Mouse (Mus musculus) ES-E14 (cell line): ENCODE measurements at regions not wholly inside any gene's neighbourhood (a gene's known extent, or its start where the extent isn't known, plus 50 kb on each side); places are given as distances from the start of the nearest gene placed in this dataset.

Experiments
- DNase-seq: peaks from one replicate; pipeline ENCODE4 v3.0.0-alpha.2; 2013; ENCODE audit warnings: low read depth, low spot score
- H3K27ac ChIP-seq: 2 replicates; pipeline ENCODE4 v1.5.1; 2012; ENCODE audit warnings: low read depth, mild to moderate bottlenecking, low read length, moderate library complexity, mixed read lengths; ENCODE audit not compliant: poor library complexity, insufficient read depth, severe bottlenecking
- H3K36me3 ChIP-seq: 2 replicates; pipeline ENCODE4 v1.6.1; 2012; ENCODE audit warnings: mild to moderate bottlenecking, low read length, moderate library complexity, mixed read lengths; ENCODE audit not compliant: control insufficient read depth, poor library complexity, insufficient read depth, severe bottlenecking
- H3K4me1 ChIP-seq, 2 experiments: fragments of 150-350 bp in 1 of 2; sonication (generic) in 1 of 2; 2 replicates each; pipeline ENCODE4 v1.6.1; 2012; ENCODE audit warnings: low read length in 2 of 2, mild to moderate bottlenecking in 1 of 2, mixed read lengths in 1 of 2; ENCODE audit not compliant: control insufficient read depth in 2 of 2, insufficient read depth in 2 of 2, poor library complexity in 1 of 2
- H3K4me3 ChIP-seq, 2 experiments: fragments of 150-350 bp in 1 of 2; sonication (generic) in 1 of 2; 2 replicates each; pipeline ENCODE4 v1.5.1; 2012; ENCODE audit warnings: low read length in 2 of 2, low read depth in 1 of 2, mild to moderate bottlenecking in 1 of 2, mixed read lengths in 1 of 2; ENCODE audit not compliant: insufficient read depth in 1 of 2, poor library complexity in 1 of 2, severe bottlenecking in 1 of 2
- H3K9ac ChIP-seq: 2 replicates; pipeline ENCODE4 v1.6.1; 2012; ENCODE audit warnings: low read depth, mild to moderate bottlenecking, low read length, mixed read lengths; ENCODE audit not compliant: poor library complexity, insufficient read depth, severe bottlenecking
- H3K9me3 ChIP-seq: fragments of 150-350 bp; sonication (generic); 2 replicates; pipeline ENCODE4 v1.6.1; 2012; ENCODE audit warnings: low read depth, mild to moderate bottlenecking, low read length; ENCODE audit not compliant: control insufficient read depth, insufficient read depth
- CHD2 ChIP-seq: IDR thresholded peaks from 2 replicates; pipeline ENCODE4 v1.6.1; 2014; ENCODE audit warnings: mild to moderate bottlenecking, low read depth, low read length, inconsistent platforms
- HCFC1 ChIP-seq: IDR thresholded peaks from 2 replicates; pipeline ENCODE4 v1.6.1; 2012; ENCODE audit warnings: low read length, inconsistent platforms, borderline replicate concordance; ENCODE audit not compliant: insufficient read depth
- MAFK ChIP-seq: IDR thresholded peaks from 2 replicates; pipeline ENCODE4 v1.6.1; 2014; ENCODE audit warnings: mild to moderate bottlenecking, low read depth, low read length, inconsistent platforms; ENCODE audit not compliant: insufficient read depth
- ZC3H11A ChIP-seq: IDR thresholded peaks from 2 replicates; pipeline ENCODE4 v1.6.1; 2012; ENCODE audit warnings: low read depth, mild to moderate bottlenecking, inconsistent platforms, low read length, borderline replicate concordance
- ZNF384 ChIP-seq: IDR thresholded peaks from 2 replicates; pipeline ENCODE4 v1.6.1; 2012; ENCODE audit warnings: low read depth, low read length, inconsistent platforms
- in situ Hi-C, 2 experiments: fragments of 600-800 bp; cut with MboI; formaldehyde crosslinking; loops; one replicate each; pipeline ENCODE4 v1.15.1; 2025; ENCODE audit warnings: low sequenced_read_pairs in 2 of 2, inconsistent platforms in 1 of 2; ENCODE audit not compliant: unreplicated experiment in 2 of 2

DNA sequence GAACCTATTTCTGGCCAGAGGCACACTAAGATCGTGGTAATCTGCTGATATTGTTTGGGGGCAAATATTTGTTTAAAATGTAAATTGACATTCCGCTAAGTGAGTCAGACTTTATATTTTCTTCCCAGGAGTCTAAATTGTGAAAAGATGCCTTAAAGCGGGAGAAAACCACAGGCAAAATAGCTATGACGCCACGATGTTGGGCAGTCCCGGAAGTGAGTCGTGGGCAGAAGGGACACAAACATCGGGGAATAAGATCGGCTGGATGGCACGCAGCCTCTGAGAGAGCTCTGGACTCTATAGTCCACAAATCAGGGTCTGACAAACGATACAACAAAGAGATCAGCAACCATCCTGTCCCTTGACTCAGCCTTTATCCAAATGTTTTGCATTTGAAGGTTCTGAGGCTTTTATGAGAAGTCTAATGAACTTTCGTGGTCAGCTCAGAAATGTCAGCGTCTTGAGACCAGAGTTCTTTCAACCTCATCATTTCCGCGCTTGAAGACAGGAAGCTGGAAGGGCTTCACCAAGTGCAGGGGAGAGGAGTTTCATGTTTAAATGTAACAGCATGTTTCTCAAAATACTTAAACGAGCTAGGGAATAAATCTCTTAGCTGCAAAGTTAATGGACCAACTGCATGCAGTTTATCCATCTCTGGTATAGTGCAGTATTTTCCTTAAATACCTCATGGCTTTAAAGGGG is 472.2 kb upstream of the Intu start:
- no peaks in the 10 kb centered on the region for H3K36me3 ChIP-seq
- no peak overlapping the region for H3K9ac ChIP-seq
- no peaks in the 10 kb centered on the region for H3K4me1 ChIP-seq
- H3K27ac ChIP-seq = no peak overlapping the region
- TF ChIP-seq CHD2 = no peak
- no peak for TF ChIP-seq ZC3H11A
- TF ChIP-seq MAFK = no peak
- no peak for TF ChIP-seq ZNF384
- TF ChIP-seq HCFC1 = no peak
- no peaks in the 10 kb centered on the region for H3K9me3 ChIP-seq
- in situ Hi-C loops = no loop called here
- no peak for DNase-seq
- no peak overlapping the region for H3K4me3 ChIP-seq

DNA sequence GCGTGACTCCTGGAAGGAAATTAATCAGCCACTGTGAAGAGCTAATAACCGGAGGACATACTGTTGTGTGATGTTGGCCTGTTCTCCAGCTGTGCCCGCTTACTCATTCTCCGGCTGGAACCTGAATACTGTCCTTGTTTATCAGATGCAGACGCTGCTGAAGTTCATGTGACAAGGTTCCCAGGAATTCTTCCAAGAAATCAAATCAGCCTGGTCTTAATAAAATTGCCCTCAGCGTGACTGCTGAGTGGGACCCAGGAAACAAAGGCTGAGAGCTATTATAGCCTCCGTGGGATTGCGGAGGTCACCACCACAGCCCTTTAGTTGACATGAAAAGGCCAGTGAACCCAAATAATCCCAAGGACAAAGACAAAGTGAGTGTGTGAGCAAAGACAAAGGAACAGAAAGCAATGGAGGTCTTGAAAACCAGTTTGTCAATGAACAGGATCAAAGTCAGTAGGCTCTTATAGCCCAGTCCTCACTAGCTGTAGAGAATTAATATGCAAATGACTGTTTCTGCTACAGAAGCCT is 460.9 kb upstream of the Intu start:
- in situ Hi-C loops = no loop called here
- Histone ChIP-seq H3K4me3 (no peak overlapping the region), H3K27ac (no peak overlapping the region), H3K9me3 (no peaks in the 10 kb centered on the region), H3K9ac (no peak overlapping the region), H3K4me1 (0 out of 4 replicates have a peak, but pooled peaks cover 0 to 2% of the 10 kb centered on the region in 2 experiments), H3K36me3 (no peaks in the 10 kb centered on the region)
- DNase-seq = no peak
- TF ChIP-seq MAFK (no peak), CHD2 (no peak), HCFC1 (no peak), ZC3H11A (no peak), ZNF384 (no peak)

DNA sequence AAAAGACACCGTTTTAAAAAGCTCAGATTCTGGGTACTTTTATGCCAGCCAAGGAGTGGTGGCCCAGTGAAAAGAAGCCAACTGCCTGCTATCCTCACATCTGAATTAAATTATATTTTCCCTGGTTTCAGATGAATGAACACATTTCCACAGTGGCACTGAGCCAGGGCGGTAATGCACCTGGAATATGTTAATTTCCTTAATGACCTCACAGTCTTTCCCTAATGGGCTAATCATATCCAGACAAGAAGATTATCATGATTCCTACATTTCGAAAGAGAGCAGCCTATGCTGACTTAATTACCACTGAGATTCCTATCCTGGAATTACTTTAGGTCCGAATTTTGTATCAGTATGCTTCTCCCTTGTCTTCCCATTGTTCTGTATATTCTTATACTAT is 454.3 kb upstream of the Intu start:
- in situ Hi-C loops = no loop called here
- no peaks in the 10 kb centered on the region for H3K9me3 ChIP-seq
- no peak for DNase-seq
- H3K27ac ChIP-seq = no peak overlapping the region
- no peaks in the 10 kb centered on the region for H3K36me3 ChIP-seq
- no peaks in the 10 kb centered on the region for H3K4me1 ChIP-seq
- H3K4me3 ChIP-seq = no peak overlapping the region
- H3K9ac ChIP-seq = no peak overlapping the region
- no peak for TF ChIP-seq HCFC1

DNA sequence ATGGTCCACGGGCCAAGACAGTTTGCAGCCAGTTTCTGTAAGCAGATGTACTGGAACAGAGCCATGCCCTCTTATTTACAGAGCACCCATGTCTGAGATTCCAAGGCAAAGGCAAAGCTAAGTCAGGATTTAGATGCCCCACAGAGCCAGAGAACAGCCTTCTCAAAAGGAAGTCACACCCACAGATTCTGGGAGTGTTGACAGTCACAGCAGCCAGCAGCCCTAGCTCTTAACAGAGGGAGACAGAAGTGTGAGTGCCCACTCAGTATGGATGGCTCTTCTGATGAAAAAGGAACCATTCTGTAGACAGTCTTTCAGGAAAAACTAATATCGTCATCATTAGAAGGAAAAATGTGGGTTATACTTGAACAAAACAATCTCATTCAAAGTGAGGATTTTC is 446.0 kb upstream of the Intu start:
- no peaks in the 10 kb centered on the region for H3K36me3 ChIP-seq
- TF ChIP-seq HCFC1 = no peak
- TF ChIP-seq CHD2 = no peak
- TF ChIP-seq MAFK = no peak
- TF ChIP-seq ZC3H11A = no peak
- H3K4me3 ChIP-seq = no peak overlapping the region
- no peak for DNase-seq
- H3K9me3 ChIP-seq = no peaks in the 10 kb centered on the region
- in situ Hi-C loops = no loop called here
- H3K27ac ChIP-seq = no peak overlapping the region
- H3K9ac ChIP-seq = no peak overlapping the region
- H3K4me1 ChIP-seq = no peaks in the 10 kb centered on the region

DNA sequence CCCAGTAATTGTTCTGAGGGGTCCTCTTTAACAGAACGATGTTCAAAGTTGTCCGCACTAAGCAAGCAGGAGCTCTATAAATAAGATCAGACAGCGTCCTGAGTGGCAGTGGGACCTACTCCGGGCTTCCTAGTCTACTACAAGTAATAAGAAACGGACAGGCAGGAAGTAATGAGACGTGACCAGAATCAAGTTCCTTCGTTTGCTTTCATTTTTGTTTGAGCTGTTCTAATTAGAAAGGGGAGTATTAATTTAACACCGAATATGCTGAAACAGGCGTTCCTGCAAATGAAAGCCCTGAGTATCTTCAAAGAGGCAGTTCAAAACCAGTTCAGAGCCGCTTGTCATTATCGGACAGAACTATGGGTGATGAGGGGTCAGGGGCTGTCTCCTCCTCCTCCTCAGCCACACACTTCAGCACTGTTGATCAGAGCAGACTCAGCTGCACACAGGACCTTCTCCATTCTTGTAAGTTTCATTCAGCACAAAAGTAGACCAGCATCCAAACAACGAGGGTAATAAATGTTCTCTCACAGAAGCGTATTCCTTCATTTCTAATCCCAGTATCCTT is 439.2 kb upstream of the Intu start:
- TF ChIP-seq CHD2 (no peak), ZNF384 (no peak), ZC3H11A (no peak), MAFK (no peak), HCFC1 (no peak)
- in situ Hi-C loops = no loop called here
- no peak overlapping the region for H3K9ac ChIP-seq
- DNase-seq = no peak
- H3K9me3 ChIP-seq = no peaks in the 10 kb centered on the region
- H3K4me3 ChIP-seq = no peak overlapping the region
- H3K27ac ChIP-seq = no peak overlapping the region
- H3K36me3 ChIP-seq = no peaks in the 10 kb centered on the region
- H3K4me1 ChIP-seq = no peaks in the 10 kb centered on the region
